In the genomic region with DNA sequence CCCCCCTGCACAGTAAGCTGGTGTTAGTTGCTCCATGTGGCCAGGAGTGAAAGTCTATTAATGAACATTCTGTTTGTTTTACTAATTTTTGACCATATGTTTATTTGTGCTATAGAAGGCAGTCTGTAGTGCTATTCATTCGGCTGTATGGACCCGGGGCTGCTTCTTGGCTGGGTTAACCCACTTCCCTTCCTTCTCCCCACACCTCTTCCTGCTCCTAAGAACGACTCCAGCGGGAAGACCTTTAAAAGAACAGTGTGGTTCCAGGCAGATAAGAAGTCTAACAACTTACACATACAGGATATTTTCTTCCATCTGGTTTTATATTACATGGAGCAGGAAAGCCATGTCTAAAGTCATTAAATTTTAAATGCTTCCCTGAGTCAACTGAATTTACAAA, we compare ENCODE assay signal across 19 mouse cellular contexts.
A peak's percentile ranks its signal among the peaks of the same experiment; 100 is the strongest.
DNase-seq lines count a peak whose midpoint lies in the region; ATAC-seq and TF ChIP-seq lines count a peak whose summit lies in the region.
"Had no signal": no experiment of that assay in that cellular context is flagged by ENCODE, and none has a peak within 500 bp of the region (broad histone marks: within the 10 kb centered on the region; RNA-seq: fewer than 3 reads in every experiment).

No protein-coding gene starts in this region.

- TF ChIP-seq POLR2A in lung, adult 2 months (IDR thresholded peaks at IDR 0.05; ENCODE audit: borderline replicate concordance, extremely low read depth, low read depth, low read length), result no peak

- H3K4me3 ChIP-seq in heart, embryonic 10.5 days, result no peak overlapping the region
- H3K4me3 ChIP-seq in heart, embryonic 11.5 days (ENCODE audit: low read depth, low read length), result no peak overlapping the region
- H3K4me3 ChIP-seq in heart, embryonic 15.5 days, result no peak overlapping the region
- H3K4me3 ChIP-seq in lung, postnatal 0 days (ENCODE audit: low read depth, low read length), result no peak overlapping the region
- no peak overlapping the region for H3K4me3 ChIP-seq in lung, adult 2 months (replicated peaks; ENCODE audit: extremely low read depth, low read depth, low read length)
- H3K4me3 ChIP-seq: forebrain, embryonic 13.5 days; hindbrain, embryonic 13.5 days had no signal

- H3K36me3 ChIP-seq in heart, embryonic 10.5 days, result no peaks in the 10 kb centered on the region
- H3K36me3 ChIP-seq in heart, embryonic 11.5 days (ENCODE audit: control insufficient read depth, insufficient read depth, low read length), result no peaks in the 10 kb centered on the region
- H3K36me3 ChIP-seq in heart, embryonic 15.5 days, result no peaks in the 10 kb centered on the region
- H3K36me3 ChIP-seq in lung, postnatal 0 days (ENCODE audit: insufficient read depth, low read length), result no peaks in the 10 kb centered on the region
- H3K36me3 ChIP-seq: hindbrain, embryonic 13.5 days had no signal

- H3K9me3 ChIP-seq in heart, embryonic 10.5 days, result no peaks in the 10 kb centered on the region
- no peaks in the 10 kb centered on the region for H3K9me3 ChIP-seq in heart, embryonic 11.5 days (replicated peaks; ENCODE audit: control insufficient read depth, low read length)
- H3K9me3 ChIP-seq in heart, embryonic 15.5 days (replicated peaks), result no peaks in the 10 kb centered on the region
- no peaks in the 10 kb centered on the region for H3K9me3 ChIP-seq in lung, postnatal 0 days (ENCODE audit: low read length)
- H3K9me3 ChIP-seq: forebrain, embryonic 13.5 days; hindbrain, embryonic 13.5 days had no signal

- ATAC-seq in heart, embryonic 11.5 days (replicated peaks; ENCODE audit: insufficient number of reproducible peaks, low FRiP score, low TSS enrichment), result no peak
- 0 out of 2 replicates have a peak, but pooled peaks have one; percentile 22 for ATAC-seq in heart, embryonic 15.5 days (replicated peaks; ENCODE audit: insufficient number of reproducible peaks, insufficient read depth, low FRiP score, low read depth)
- no peak for ATAC-seq in lung, postnatal 0 days
- ATAC-seq: activated CD4-positive, CD25-positive, alpha-beta regulatory T cell, adult 4 months; forebrain, embryonic 13.5 days; hindbrain, postnatal 0 days; Patski had no signal

- no peak overlapping the region for H3K9ac ChIP-seq in heart, embryonic 11.5 days (ENCODE audit: low read depth, low read length)
- H3K9ac ChIP-seq in heart, embryonic 15.5 days, result no peak overlapping the region
- no peak overlapping the region for H3K9ac ChIP-seq in lung, postnatal 0 days (replicated peaks; ENCODE audit: low read depth)
- H3K9ac ChIP-seq: forebrain, embryonic 13.5 days; hindbrain, embryonic 13.5 days had no signal

- no peak for TF ChIP-seq EP300 in lung, postnatal 0 days (IDR thresholded peaks at IDR 0.05)

- H3K4me1 ChIP-seq in heart, embryonic 10.5 days, result no peaks in the 10 kb centered on the region
- no peaks in the 10 kb centered on the region for H3K4me1 ChIP-seq in heart, embryonic 11.5 days (ENCODE audit: control insufficient read depth, insufficient read depth, low read length)
- no peaks in the 10 kb centered on the region for H3K4me1 ChIP-seq in heart, embryonic 15.5 days (replicated peaks)
- no peaks in the 10 kb centered on the region for H3K4me1 ChIP-seq in lung, postnatal 0 days (ENCODE audit: insufficient read depth, low read depth, low read length)
- no peaks in the 10 kb centered on the region for H3K4me1 ChIP-seq in lung, adult 2 months (ENCODE audit: control insufficient read depth, insufficient read depth, low read length)
- H3K4me1 ChIP-seq: forebrain, embryonic 13.5 days; hindbrain, embryonic 13.5 days had no signal

- H3K27me3 ChIP-seq in heart, embryonic 10.5 days (ENCODE audit: insufficient read depth, poor library complexity, severe bottlenecking), result no peaks in the 10 kb centered on the region
- H3K27me3 ChIP-seq in heart, embryonic 11.5 days (ENCODE audit: control insufficient read depth, insufficient read depth, low read length), result no peaks in the 10 kb centered on the region
- no peaks in the 10 kb centered on the region for H3K27me3 ChIP-seq in heart, embryonic 15.5 days
- H3K27me3 ChIP-seq in lung, postnatal 0 days (replicated peaks; ENCODE audit: insufficient read depth, low read length), result no peaks in the 10 kb centered on the region
- H3K27me3 ChIP-seq: CH12.LX; forebrain, embryonic 13.5 days; hindbrain, embryonic 13.5 days had no signal

- peak overlapping the region; percentile 67; the same call in 1 of the 2 replicates for H3K27ac ChIP-seq in heart, embryonic 10.5 days
- no peak overlapping the region for H3K27ac ChIP-seq in heart, embryonic 11.5 days (ENCODE audit: low read depth, low read length)
- H3K27ac ChIP-seq in heart, embryonic 15.5 days, result peak overlapping the region; percentile 26; the same call in 1 of the 2 replicates
- no peak overlapping the region for H3K27ac ChIP-seq in lung, postnatal 0 days (ENCODE audit: low read length)
- H3K27ac ChIP-seq: forebrain, embryonic 13.5 days; hindbrain, embryonic 13.5 days; hindbrain, postnatal 0 days had no signal

- H3K4me2 ChIP-seq in heart, embryonic 11.5 days, result no peak overlapping the region
- no peak overlapping the region for H3K4me2 ChIP-seq in heart, embryonic 15.5 days
- no peak overlapping the region for H3K4me2 ChIP-seq in lung, postnatal 0 days (replicated peaks; ENCODE audit: low read depth, low read length)
- H3K4me2 ChIP-seq: forebrain, embryonic 13.5 days; hindbrain, embryonic 13.5 days had no signal

- 49% methylated on average over 4 of the region's 4 CpGs for WGBS in heart, embryonic 10.5 days
- 39% methylated on average over 4 of the region's 4 CpGs for WGBS in heart, embryonic 11.5 days (ENCODE audit: insufficient replicate concordance)
- WGBS in heart, embryonic 15.5 days, result 35% methylated on average over 4 of the region's 4 CpGs
- WGBS in lung, postnatal 0 days, result 18% methylated on average over 4 of the region's 4 CpGs
- 18% methylated on average over 4 of the region's 4 CpGs for WGBS in lung, adult 2 months

- DNase-seq in heart, embryonic 10.5 days (ENCODE audit: low spot score), result no peak
- DNase-seq in heart, postnatal 4 days, result no peak
- DNase-seq in lung, postnatal 0 days (ENCODE audit: low spot score), result peak; percentile 9
- DNase-seq in lung, adult 2 months, result no peak
- DNase-seq in spleen, postnatal 4 days (ENCODE audit: low spot score in 2 of 2), result no peak
- DNase-seq: adrenal gland, postnatal 14 days; cerebellum, adult 11-12 months; cerebellum, adult 9-10 months; cerebellum, postnatal 25 days; gastrocnemius, postnatal 36 days; kidney, adult 11 months had no signal

- no peak for TF ChIP-seq CTCF in lung, postnatal 0 days (IDR thresholded peaks at IDR 0.05)
- TF ChIP-seq CTCF in lung, adult 2 months (IDR thresholded peaks at IDR 0.05; ENCODE audit: insufficient read depth, low read length), result no peak

Comparison
In these comparisons a context has a peak if more than half of its experiments do, and no peak if none do; other contexts are left out.
1. H3K27ac ChIP-seq: peak in heart, embryonic 10.5 days (single experiment) and heart, embryonic 15.5 days (single experiment); none in heart, embryonic 11.5 days (single experiment) and lung, postnatal 0 days (single experiment).